Mouse (Mus musculus): ENCODE data around the gene Vegfa.

DNA sequence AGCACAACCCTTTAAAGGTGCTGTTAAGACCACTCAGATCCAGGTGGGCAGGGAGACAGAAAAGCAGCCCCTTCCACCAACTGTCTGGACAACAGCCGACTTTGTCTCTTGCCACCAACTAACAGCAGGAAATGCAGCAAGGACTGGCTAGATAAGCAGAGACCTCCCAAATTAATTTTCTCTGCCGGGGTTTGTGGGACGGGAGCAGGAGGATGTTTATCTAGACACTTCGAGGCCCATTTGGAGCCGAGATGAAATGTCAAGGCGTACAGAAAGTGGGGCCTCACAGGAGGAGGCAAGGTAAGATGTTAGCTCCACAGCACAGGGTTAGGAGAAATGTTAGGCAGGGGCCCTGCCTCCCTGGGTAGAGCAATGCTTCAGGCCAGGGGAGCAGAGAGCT, 8.4 kb upstream of the Vegfa start:
- no peak for TF ChIP-seq POLR2AphosphoS2 (IDR thresholded peaks at IDR 0.05; ENCODE audit: insufficient read length, low read depth)
- TF ChIP-seq MYOD1 (IDR thresholded peaks at IDR 0.05; ENCODE audit: control insufficient read depth in 1 of 3, insufficient read length in 2 of 3, low read depth in 2 of 3): no peak
- TF ChIP-seq POLR2A (IDR thresholded peaks at IDR 0.05; ENCODE audit: insufficient read length, low read depth): no peak
- no peak for TF ChIP-seq MAX (IDR thresholded peaks at IDR 0.05; ENCODE audit: low read depth)
- no peak for TF ChIP-seq TCF12 (IDR thresholded peaks at IDR 0.05; ENCODE audit: insufficient read depth, poor library complexity, severe bottlenecking)

All from myocyte (in vitro differentiated cells).